Mouse (Mus musculus) heart, postnatal 36 days (tissue): ENCODE measurements around the gene Susd4. TPM values are rescaled to one million over a fixed set of nuclear protein-coding genes. Genes with fewer than 3 reads are reported as not detected.

Source experiments
- DNase-seq, 2 experiments: peaks; one replicate each; pipeline ENCODE4 v3.0.0; 2021 to 2022
- intact Hi-C: fragments of 180-260 bp; cut with DNase I; formaldehyde crosslinking; loops from one replicate; pipeline ENCODE4 v1.15.1; 2025
- total RNA-seq, 2 experiments: library from RNA; stranded (reverse); gene quantifications; 2 replicates each; pipeline ENCODE4 v1.2.3; 2021

Susd4 gene
- under 1 TPM; 0.39 to 0.41 TPM for total RNA-seq

- DNase-seq: peak; percentile 22 to 32
- intact Hi-C loops: no loop called here
These were observed at the start of gene Susd4 for GRCm38 (mm10) chr1:182763716-182764461. TSS of gene Susd4 (plus strand) at chr1:182763860.

DNA sequence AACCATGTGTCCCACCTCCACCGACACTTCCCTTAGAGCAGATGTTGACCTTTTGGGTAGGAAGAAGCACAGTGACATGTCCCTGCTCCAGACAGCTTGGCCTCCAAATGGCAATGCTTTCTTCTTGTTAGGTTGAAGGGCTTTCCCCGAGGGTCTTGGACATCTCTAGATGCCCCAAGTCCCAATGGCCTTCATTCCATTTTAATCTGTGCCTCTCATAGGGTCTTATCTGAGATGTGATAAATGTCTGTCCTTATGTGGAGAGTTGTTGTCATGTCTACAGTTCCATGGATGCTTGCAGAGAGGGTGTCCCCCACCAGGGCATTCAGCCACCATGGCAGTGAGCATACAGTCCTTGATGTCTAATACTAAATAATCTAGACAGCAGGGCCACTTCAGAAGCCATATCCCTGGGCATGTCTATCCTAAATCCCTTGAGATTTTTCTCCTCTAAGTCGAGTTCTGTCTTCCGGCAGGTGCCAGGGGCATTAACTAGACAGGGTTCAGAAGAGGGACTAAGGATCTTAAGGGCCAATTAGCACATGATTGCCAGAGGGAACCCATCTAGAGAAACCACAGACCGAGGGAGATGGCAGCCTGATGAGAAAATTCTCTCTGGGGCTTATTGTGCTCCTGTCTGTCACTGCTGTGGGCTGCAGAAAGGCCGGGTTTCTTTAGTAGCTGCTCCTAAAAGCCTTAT lies 49.3 kb upstream of the Susd4 start:
- intact Hi-C loops: no loop called here
- no peak for DNase-seq

DNA sequence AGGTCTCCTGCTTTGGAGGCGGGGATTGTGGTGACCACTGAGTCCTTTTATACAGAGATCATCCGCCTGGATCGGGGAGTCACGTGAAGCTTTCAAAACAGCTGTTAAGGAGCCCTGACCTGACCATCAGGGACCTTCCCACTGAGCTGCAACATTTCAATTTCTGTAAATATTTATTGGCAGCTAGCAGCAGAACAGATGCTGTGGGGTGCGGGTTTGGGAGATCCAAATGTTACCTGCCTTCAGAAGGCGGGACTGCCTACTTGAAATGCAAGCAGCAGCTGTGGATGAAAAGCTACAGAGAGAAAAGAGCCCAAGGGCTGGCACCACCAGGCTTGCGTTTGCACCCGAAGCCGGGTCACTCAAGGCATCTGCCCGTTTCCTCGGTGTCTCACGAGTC lies 36.1 kb upstream of the Susd4 start:
- DNase-seq: no peak
- intact Hi-C loops: no loop called here

- intact Hi-C loops: no loop called here
- no peak for DNase-seq
These were observed 34.7 kb upstream of the Susd4 start for GRCm38 (mm10) chr1:182729002-182729401.

GRCm38 (mm10) chr1:182732695-182733094 lies 31.0 kb upstream of the Susd4 start:
- intact Hi-C loops: no loop called here
- no peak for DNase-seq

- intact Hi-C loops: no loop called here
- DNase-seq: no peak
These were observed 27.8 kb upstream of the Susd4 start for GRCm38 (mm10) chr1:182735891-182736290.

DNA sequence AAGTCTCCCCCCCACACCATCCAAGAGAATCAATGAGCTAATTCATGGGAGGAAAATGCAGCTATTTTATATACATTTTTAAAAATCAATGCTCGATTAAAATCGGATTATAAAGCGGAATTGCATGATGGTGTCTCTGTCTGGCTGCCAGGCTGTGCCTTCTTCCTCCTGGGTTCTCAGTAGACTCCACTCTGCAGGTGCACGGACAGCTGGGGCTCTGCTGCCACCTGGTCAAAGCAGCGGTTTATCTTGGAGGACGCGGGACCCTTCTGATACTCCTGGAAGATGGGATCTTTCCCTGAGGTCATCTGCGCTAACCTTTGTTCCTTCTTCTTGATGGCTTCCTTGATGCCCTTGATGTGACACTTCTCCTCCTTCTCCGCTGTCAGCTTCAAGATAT lies 16.6 kb upstream of the Susd4 start:
- no peak for DNase-seq
- intact Hi-C loops: no loop called here

DNA sequence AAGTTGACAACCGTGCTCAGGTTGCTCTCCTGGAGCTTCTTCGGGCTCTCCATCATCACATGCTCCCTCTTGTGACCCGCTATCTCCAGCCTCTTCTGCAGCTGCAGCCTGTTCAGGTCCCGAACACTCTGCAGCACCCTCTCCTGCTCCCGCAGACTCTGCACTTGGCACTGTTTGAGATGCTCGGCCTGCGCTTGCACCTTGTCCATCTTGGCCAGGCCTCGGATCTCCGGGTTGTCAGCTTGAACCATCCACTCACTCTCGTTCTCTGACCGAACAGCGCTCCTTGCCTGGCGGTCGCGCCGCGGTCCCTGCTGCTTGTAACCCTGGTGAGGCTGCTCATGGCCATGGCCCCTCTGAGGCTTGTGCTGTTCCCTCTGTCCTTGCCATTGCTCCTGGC lies 15.8 kb upstream of the Susd4 start:
- intact Hi-C loops: no loop called here
- DNase-seq: no peak

GRCm38 (mm10) chr1:182749080-182749479 lies 14.6 kb upstream of the Susd4 start, which contains the start of gene Ccdc185:
TSS of gene Ccdc185 (minus strand) at chr1:182749180.
- intact Hi-C loops: no loop called here

GRCm38 (mm10) chr1:182751301-182751700 lies 12.4 kb upstream of the Susd4 start:
- intact Hi-C loops: no loop called here
- no peak for DNase-seq

More at GRCm38 (mm10) chr1:182749080-182749479, 14.6 kb upstream of the Susd4 start, which contains the start of gene Ccdc185:
- DNase-seq: no peak

- intact Hi-C loops: no loop called here
- no peak for DNase-seq
These were observed 10.0 kb upstream of the Susd4 start for GRCm38 (mm10) chr1:182753694-182754093.

DNA sequence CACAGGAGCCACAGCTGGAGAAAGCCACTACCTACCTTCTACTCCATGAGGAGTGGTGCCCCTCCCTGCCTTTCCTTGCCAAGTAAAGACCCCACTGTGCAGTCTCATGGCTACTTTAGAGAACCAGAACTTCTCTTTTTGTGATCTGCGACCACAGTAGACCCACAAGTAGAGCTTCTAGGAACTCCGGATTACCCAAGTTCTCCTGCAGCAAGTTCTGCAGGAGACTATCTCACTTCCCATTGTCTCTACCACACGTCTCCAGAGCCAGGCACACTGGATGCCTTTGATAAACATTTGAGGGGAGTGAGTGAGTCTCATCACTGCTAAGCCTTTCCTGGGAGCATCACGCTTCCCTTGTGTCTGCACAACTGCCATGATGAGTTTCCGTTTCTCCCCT lies 8.8 kb upstream of the Susd4 start:
- intact Hi-C loops: no loop called here
- no peak for DNase-seq

GRCm38 (mm10) chr1:182758783-182759182 lies 4.9 kb upstream of the Susd4 start:
- no peak for DNase-seq
- intact Hi-C loops: no loop called here

- no peak for DNase-seq
- intact Hi-C loops: no loop called here
These were observed 407 bp upstream of the Susd4 start for GRCm38 (mm10) chr1:182763191-182763715.

GRCm38 (mm10) chr1:182764541-182765281 lies 1.1 kb downstream of the Susd4 start:
- no peak for DNase-seq
- intact Hi-C loops: no loop called here

DNA sequence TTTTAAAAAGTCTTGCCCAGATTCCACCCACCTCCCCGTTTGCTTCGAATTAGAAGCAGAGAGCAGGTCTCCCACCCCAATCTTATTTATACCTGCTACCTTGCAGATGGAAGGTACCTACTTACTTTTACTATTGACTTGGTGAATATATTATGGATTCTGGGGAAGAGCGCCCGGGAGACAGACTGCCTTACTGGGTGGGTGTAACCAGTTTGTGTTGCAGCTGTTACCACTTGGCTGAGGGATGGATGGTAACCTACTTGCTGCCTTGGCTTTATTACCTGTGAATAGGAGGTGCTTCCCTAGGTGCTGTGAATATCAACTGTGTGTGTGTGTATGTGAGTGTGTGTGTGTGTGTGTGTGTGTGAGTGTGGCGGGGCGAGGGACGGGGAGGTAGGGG lies 11.9 kb downstream of the Susd4 start:
- no peak for DNase-seq
- intact Hi-C loops: no loop called here

DNA sequence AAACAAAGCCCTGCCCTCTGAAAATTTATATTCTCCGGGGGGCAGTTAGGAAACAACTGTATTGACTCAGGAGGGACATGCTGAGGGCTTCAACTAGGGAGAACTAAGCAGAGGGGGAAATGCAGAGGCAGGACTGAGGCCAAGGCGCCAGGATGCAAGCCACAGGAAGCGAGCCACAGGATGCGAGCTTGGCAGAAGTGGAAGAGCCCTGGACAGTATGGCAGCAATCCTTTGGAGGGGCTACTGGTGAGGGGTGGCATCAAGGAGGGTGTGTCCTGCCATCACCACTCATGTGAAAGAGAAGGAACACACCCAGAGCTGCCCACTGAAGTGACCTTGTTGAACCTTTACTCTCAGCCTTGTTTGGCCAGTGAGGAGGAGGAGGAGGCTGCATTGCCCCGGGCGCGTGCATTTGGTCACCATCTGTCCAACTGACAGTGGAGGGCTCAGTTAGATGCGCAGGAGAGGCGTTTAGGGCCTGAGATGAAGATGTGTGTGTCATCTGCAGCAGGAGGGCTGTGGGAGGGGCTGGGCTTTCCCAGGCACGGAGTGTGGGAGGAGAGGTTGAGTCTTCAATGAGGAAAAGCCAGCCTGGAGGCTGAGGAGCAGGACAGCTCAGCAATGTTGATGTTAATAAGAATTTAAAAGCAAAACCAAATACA lies 13.2 kb downstream of the Susd4 start:
- intact Hi-C loops: no loop called here
- DNase-seq: no peak

DNA sequence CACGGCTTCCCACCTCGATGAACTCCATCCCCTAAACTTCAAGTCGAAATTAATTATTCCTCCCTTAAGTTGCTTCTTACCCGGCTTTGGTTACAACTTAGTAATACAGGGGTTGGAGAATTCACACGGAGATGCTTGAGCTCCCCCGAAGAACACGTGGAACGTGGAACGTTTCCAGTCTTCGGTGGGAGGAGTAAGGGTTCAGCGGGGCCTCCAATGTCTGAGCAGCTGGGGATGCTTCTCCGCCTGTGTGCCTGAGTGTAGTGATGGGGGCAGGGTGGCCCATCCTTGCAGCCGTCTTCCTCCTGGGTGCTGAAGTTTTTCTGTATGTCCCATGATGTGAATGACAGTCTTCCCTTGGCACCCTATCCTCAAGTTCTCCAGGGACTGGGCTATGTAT lies 14.6 kb downstream of the Susd4 start:
- intact Hi-C loops: no loop called here
- DNase-seq: no peak

DNA sequence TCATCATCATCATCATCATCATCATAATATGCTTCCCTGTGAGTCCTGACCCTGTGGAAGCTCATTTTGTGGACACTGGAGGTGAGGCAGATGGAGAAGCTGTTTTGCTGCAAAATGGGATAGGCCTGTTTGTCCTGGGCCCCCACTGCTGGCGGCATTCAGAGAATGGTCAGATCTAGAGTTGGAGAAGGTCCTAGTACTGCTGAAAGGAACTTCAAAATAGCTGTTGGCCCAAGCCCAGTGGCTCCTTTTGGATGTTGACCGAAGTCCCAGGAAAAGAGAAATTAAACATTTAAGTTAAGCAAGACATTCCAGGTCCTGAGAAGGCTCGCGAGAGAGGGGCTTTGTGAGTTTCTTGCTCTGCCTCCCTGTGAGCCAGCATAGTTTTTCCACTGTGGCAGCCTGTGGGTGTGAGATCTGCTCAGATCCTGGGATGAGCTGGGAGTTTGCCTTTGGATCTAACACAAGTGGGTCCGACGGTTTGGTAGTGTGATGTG lies 15.4 kb downstream of the Susd4 start:
- intact Hi-C loops: no loop called here
- no peak for DNase-seq

DNA sequence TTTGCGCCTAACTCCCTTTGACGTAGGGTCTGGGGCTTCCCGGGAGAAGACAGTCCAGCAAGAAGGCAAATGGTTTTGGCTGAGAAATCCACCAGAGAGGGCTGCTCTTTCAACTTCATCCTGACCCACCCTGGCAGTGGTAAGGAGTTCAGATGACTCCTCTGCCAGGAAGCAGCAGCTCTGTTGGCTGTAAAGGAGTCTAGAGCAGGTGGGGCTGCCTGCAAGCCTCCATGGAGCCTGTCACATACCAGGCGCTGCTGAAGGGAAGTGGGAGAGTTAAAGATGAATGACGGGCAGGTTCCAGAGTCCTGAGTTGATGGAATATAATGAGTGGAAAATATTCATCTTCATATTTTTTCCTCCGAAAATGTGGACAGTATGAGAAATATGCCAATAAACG lies 20.1 kb downstream of the Susd4 start:
- intact Hi-C loops: no loop called here
- no peak for DNase-seq

DNA sequence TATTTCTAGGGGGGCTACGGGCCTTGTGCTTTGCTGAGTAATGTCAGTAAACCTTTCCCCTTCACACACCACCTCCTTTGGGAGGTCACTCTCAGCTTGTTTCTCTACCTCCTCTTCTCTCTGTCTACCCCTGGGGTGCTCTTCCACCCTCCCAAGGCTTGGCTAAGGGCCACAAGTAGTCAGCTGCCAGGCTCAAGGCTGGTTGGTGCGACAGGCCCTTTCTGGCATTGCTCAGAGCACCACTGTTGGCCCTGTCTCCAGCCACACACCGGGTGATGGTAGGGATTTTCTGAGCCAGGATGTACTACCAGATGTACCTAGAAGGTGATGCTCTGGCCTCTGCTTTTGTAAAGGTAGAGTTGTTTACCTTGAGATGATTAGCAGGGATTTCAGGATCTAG lies 21.1 kb downstream of the Susd4 start:
- intact Hi-C loops: no loop called here

More for the DNA sequence above, 21.1 kb downstream of the Susd4 start:
- no peak for DNase-seq
